Mouse (Mus musculus): ENCODE results near the gene Olfr610. TPM values are rescaled to one million over a fixed set of nuclear protein-coding genes. Genes with fewer than 3 reads are reported as not detected.

Olfr610 gene
- not detected for polyA plus RNA-seq (2015; fragmentation: Illumina TruSeq; extraction: RNeasy Lipid Tissue Mini Kit (QIAGEN cat#74804); ENCODE audit: insufficient read depth, low replicate concordance)

GRCm38 (mm10) chr7:103512022-103512421 is at the start of gene Olfr610:
TSS of gene Olfr610 (minus strand) at chr7:103512122.

GRCm38 (mm10) chr7:103555779-103556178 is 43.9 kb upstream of the Olfr610 start, which contains the start of gene Olfr615:
TSS of gene Olfr615 (plus strand) at chr7:103556079.

GRCm38 (mm10) chr7:103547774-103548173 is 35.9 kb upstream of the Olfr610 start, which contains the start of gene Olfr613:
TSS of gene Olfr613 (plus strand) at chr7:103548074.

GRCm38 (mm10) chr7:103542617-103543016 is 30.7 kb upstream of the Olfr610 start, which contains the start of gene Olfr612:
TSS of gene Olfr612 (minus strand) at chr7:103542717.

GRCm38 (mm10) chr7:103520746-103521145 is 8.8 kb upstream of the Olfr610 start, which contains the start of gene Olfr611:
TSS of gene Olfr611 (minus strand) at chr7:103520846.

GRCm38 (mm10) chr7:103497962-103498361 is 14.0 kb downstream of the Olfr610 start, which contains the start of gene Olfr609:
TSS of gene Olfr609 (minus strand) at chr7:103498062.

GRCm38 (mm10) chr7:103469577-103469976 is 42.3 kb downstream of the Olfr610 start, which contains the start of gene Olfr608:
TSS of gene Olfr608 (plus strand) at chr7:103469877.

Other genes with a start within 250 kb of the Olfr610 start
- gene Olfr596, start 206.5 kb downstream of the Olfr610 start, polyA plus RNA-seq (2015; fragmentation: Illumina TruSeq; extraction: RNeasy Lipid Tissue Mini Kit (QIAGEN cat#74804); ENCODE audit: insufficient read depth, low replicate concordance) = not detected
- not detected for gene Olfr597, start 195.8 kb downstream of the Olfr610 start, polyA plus RNA-seq (2015; fragmentation: Illumina TruSeq; extraction: RNeasy Lipid Tissue Mini Kit (QIAGEN cat#74804); ENCODE audit: insufficient read depth, low replicate concordance)
- gene Olfr598, start 188.6 kb downstream of the Olfr610 start, polyA plus RNA-seq (2015; fragmentation: Illumina TruSeq; extraction: RNeasy Lipid Tissue Mini Kit (QIAGEN cat#74804); ENCODE audit: insufficient read depth, low replicate concordance) = not detected
- gene Olfr599, start 176.2 kb downstream of the Olfr610 start, polyA plus RNA-seq (2015; fragmentation: Illumina TruSeq; extraction: RNeasy Lipid Tissue Mini Kit (QIAGEN cat#74804); ENCODE audit: insufficient read depth, low replicate concordance) = not detected
- gene Olfr600, start 162.5 kb downstream of the Olfr610 start, polyA plus RNA-seq (2015; fragmentation: Illumina TruSeq; extraction: RNeasy Lipid Tissue Mini Kit (QIAGEN cat#74804); ENCODE audit: insufficient read depth, low replicate concordance) = not detected
- not detected for gene Olfr601, start 149.5 kb downstream of the Olfr610 start, polyA plus RNA-seq (2015; fragmentation: Illumina TruSeq; extraction: RNeasy Lipid Tissue Mini Kit (QIAGEN cat#74804); ENCODE audit: insufficient read depth, low replicate concordance)
- gene Olfr603, start 125.9 kb downstream of the Olfr610 start, polyA plus RNA-seq (2015; fragmentation: Illumina TruSeq; extraction: RNeasy Lipid Tissue Mini Kit (QIAGEN cat#74804); ENCODE audit: insufficient read depth, low replicate concordance) = not detected
- gene Usp17lc, start 97.0 kb downstream of the Olfr610 start, polyA plus RNA-seq (2015; fragmentation: Illumina TruSeq; extraction: RNeasy Lipid Tissue Mini Kit (QIAGEN cat#74804); ENCODE audit: insufficient read depth, low replicate concordance) = not detected
- not detected for gene Olfr605, start 66.7 kb downstream of the Olfr610 start, polyA plus RNA-seq (2015; fragmentation: Illumina TruSeq; extraction: RNeasy Lipid Tissue Mini Kit (QIAGEN cat#74804); ENCODE audit: insufficient read depth, low replicate concordance)
- gene Olfr606, start 63.1 kb downstream of the Olfr610 start, polyA plus RNA-seq (2015; fragmentation: Illumina TruSeq; extraction: RNeasy Lipid Tissue Mini Kit (QIAGEN cat#74804); ENCODE audit: insufficient read depth, low replicate concordance) = not detected
- not detected for gene Olfr607, start 48.0 kb downstream of the Olfr610 start, polyA plus RNA-seq (2015; fragmentation: Illumina TruSeq; extraction: RNeasy Lipid Tissue Mini Kit (QIAGEN cat#74804); ENCODE audit: insufficient read depth, low replicate concordance)
- gene Olfr608, start 42.2 kb downstream of the Olfr610 start, polyA plus RNA-seq (2015; fragmentation: Illumina TruSeq; extraction: RNeasy Lipid Tissue Mini Kit (QIAGEN cat#74804); ENCODE audit: insufficient read depth, low replicate concordance) = not detected
- gene Olfr609, start 14.1 kb downstream of the Olfr610 start, polyA plus RNA-seq (2015; fragmentation: Illumina TruSeq; extraction: RNeasy Lipid Tissue Mini Kit (QIAGEN cat#74804); ENCODE audit: insufficient read depth, low replicate concordance) = not detected
- not detected for gene Olfr611, start 8.7 kb upstream of the Olfr610 start, polyA plus RNA-seq (2015; fragmentation: Illumina TruSeq; extraction: RNeasy Lipid Tissue Mini Kit (QIAGEN cat#74804); ENCODE audit: insufficient read depth, low replicate concordance)
- gene Olfr612, start 30.6 kb upstream of the Olfr610 start, polyA plus RNA-seq (2015; fragmentation: Illumina TruSeq; extraction: RNeasy Lipid Tissue Mini Kit (QIAGEN cat#74804); ENCODE audit: insufficient read depth, low replicate concordance) = not detected
- gene Olfr613, start 36.0 kb upstream of the Olfr610 start, polyA plus RNA-seq (2015; fragmentation: Illumina TruSeq; extraction: RNeasy Lipid Tissue Mini Kit (QIAGEN cat#74804); ENCODE audit: insufficient read depth, low replicate concordance) = not detected
- gene Olfr615, start 44.0 kb upstream of the Olfr610 start, polyA plus RNA-seq (2015; fragmentation: Illumina TruSeq; extraction: RNeasy Lipid Tissue Mini Kit (QIAGEN cat#74804); ENCODE audit: insufficient read depth, low replicate concordance) = not detected
- gene Olfr616, start 57.0 kb upstream of the Olfr610 start, polyA plus RNA-seq (2015; fragmentation: Illumina TruSeq; extraction: RNeasy Lipid Tissue Mini Kit (QIAGEN cat#74804); ENCODE audit: insufficient read depth, low replicate concordance) = not detected
- not detected for gene Olfr617, start 60.9 kb upstream of the Olfr610 start, polyA plus RNA-seq (2015; fragmentation: Illumina TruSeq; extraction: RNeasy Lipid Tissue Mini Kit (QIAGEN cat#74804); ENCODE audit: insufficient read depth, low replicate concordance)
- gene Olfr618, start 78.0 kb upstream of the Olfr610 start, polyA plus RNA-seq (2015; fragmentation: Illumina TruSeq; extraction: RNeasy Lipid Tissue Mini Kit (QIAGEN cat#74804); ENCODE audit: insufficient read depth, low replicate concordance) = not detected
- not detected for gene Olfr619, start 88.5 kb upstream of the Olfr610 start, polyA plus RNA-seq (2015; fragmentation: Illumina TruSeq; extraction: RNeasy Lipid Tissue Mini Kit (QIAGEN cat#74804); ENCODE audit: insufficient read depth, low replicate concordance)
- not detected for gene Olfr620, start 100.4 kb upstream of the Olfr610 start, polyA plus RNA-seq (2015; fragmentation: Illumina TruSeq; extraction: RNeasy Lipid Tissue Mini Kit (QIAGEN cat#74804); ENCODE audit: insufficient read depth, low replicate concordance)
- not detected for gene Olfr622, start 130.6 kb upstream of the Olfr610 start, polyA plus RNA-seq (2015; fragmentation: Illumina TruSeq; extraction: RNeasy Lipid Tissue Mini Kit (QIAGEN cat#74804); ENCODE audit: insufficient read depth, low replicate concordance)
- not detected for gene Olfr623, start 151.6 kb upstream of the Olfr610 start, polyA plus RNA-seq (2015; fragmentation: Illumina TruSeq; extraction: RNeasy Lipid Tissue Mini Kit (QIAGEN cat#74804); ENCODE audit: insufficient read depth, low replicate concordance)
- gene Olfr624, start 159.1 kb upstream of the Olfr610 start, polyA plus RNA-seq (2015; fragmentation: Illumina TruSeq; extraction: RNeasy Lipid Tissue Mini Kit (QIAGEN cat#74804); ENCODE audit: insufficient read depth, low replicate concordance) = 0.14 TPM
- gene Olfr625-ps1, start 170.6 kb upstream of the Olfr610 start, polyA plus RNA-seq (2015; fragmentation: Illumina TruSeq; extraction: RNeasy Lipid Tissue Mini Kit (QIAGEN cat#74804); ENCODE audit: insufficient read depth, low replicate concordance) = not detected
- gene Olfr243, start 202.5 kb upstream of the Olfr610 start, polyA plus RNA-seq (2015; fragmentation: Illumina TruSeq; extraction: RNeasy Lipid Tissue Mini Kit (QIAGEN cat#74804); ENCODE audit: insufficient read depth, low replicate concordance) = not detected
- gene Olfr628, start 218.3 kb upstream of the Olfr610 start, polyA plus RNA-seq (2015; fragmentation: Illumina TruSeq; extraction: RNeasy Lipid Tissue Mini Kit (QIAGEN cat#74804); ENCODE audit: insufficient read depth, low replicate concordance) = not detected
- not detected for gene Olfr629, start 232.8 kb upstream of the Olfr610 start, polyA plus RNA-seq (2015; fragmentation: Illumina TruSeq; extraction: RNeasy Lipid Tissue Mini Kit (QIAGEN cat#74804); ENCODE audit: insufficient read depth, low replicate concordance)
- gene Olfr630, start 245.2 kb upstream of the Olfr610 start, polyA plus RNA-seq (2015; fragmentation: Illumina TruSeq; extraction: RNeasy Lipid Tissue Mini Kit (QIAGEN cat#74804); ENCODE audit: insufficient read depth, low replicate concordance) = not detected

All from spleen, adult 10 weeks (tissue).